Mouse (Mus musculus): Measurements from ENCODE around the gene Adam17. TPM values are rescaled to one million over a fixed set of nuclear protein-coding genes. Genes with fewer than 3 reads are reported as not detected.

The Adam17 gene
- polyA plus RNA-seq, 1 experiment from 2014 or later = 44.4 TPM

DNA sequence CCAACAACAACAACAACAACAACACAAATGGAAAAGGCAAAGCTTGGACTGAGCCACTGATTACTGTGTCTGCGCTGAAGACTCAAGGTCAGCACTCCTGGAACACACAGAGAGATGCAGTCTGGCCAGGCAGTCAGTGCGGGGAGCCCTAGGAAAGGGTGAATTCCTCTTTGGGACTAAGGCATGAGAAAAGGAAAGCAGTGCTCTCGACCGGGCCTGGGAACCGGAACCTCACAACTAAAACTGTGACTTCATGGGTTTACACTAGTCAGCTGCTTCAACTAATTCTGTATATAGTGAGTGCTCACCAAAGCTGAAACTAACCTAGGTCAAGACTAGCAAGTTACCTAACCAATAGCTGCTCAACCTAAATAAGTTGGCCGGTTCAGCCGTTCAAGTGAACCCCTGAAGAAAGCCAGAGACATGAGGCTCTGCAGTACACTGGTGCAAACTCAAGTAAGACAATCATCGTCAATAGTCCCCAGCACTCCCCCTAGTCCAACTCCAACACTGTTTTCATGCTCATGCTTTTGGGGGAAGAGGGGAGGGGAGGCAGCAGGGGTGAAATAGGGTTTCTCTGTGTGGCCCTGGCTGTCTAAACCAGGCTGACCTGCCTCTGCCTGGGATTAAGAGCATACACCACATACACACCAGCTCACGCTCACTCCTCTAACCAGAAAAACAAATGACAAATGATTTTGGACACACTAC is 4.9 kb downstream of the Adam17 start:
- no peak overlapping the region for H3K27ac ChIP-seq (replicated peaks; ENCODE audit: low read depth, low read length)
- WGBS = 95% methylated on average over 9 of the region's 9 CpGs
- no peak overlapping the region for H3K4me3 ChIP-seq (ENCODE audit: low read depth, low read length)
- H3K27me3 ChIP-seq (ENCODE audit: control insufficient read depth, insufficient read depth, low read length) = no peaks in the 10 kb centered on the region
- no peaks in the 10 kb centered on the region for H3K4me1 ChIP-seq (ENCODE audit: control insufficient read depth, insufficient read depth, low read length)
- H3K9ac ChIP-seq (ENCODE audit: low read length) = no peak overlapping the region
- H3K9me3 ChIP-seq (ENCODE audit: control insufficient read depth, low read length) = no peaks in the 10 kb centered on the region
- DNase-seq (ENCODE audit: low spot score) (no peak), ATAC-seq (ENCODE audit: insufficient number of reproducible peaks, low FRiP score, low TSS enrichment, low read depth) (no peak)
- H3K4me2 ChIP-seq (ENCODE audit: low read depth, severe bottlenecking) = no peak overlapping the region
- H3K36me3 ChIP-seq (ENCODE audit: control insufficient read depth, insufficient read depth, low read length) = no peaks in the 10 kb centered on the region

DNA sequence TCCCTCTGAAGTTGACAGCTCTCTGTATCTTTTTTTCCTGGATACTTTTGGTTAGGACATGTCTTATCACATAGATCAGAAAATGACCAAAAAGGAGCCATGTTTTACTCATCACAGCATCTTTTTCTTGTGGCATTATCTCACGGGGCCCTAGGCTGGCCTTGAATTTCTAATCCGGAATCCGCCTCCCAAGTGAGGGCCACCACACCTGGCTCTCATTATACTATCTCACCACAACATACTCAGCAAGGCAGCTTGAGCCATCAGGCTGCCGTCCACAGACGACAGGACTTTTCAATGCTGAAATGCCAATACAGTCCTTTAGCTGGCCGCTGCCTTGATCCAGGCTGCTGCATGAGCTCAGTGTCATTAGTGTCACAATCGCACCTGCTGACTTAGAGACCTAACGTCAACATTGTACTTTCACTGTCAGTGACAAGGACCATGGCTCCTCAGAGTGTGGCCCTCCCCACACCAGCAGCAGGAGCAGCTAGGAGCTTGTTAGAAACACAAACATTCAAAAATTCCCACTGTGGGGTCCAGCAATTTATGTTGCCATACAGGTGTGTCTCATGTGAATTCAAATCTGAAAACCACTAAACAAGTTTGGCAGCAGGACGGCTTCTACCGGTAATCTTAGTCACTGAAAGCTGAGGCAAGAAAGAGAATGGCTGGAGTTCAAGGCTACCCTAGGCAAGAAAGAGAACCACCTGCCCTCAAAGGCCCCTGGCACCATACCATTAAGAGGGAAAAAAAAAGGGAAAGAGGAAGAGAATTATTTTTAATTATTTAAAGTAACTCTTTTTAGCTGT is 8.6 kb downstream of the Adam17 start:
- ATAC-seq (ENCODE audit: insufficient number of reproducible peaks, low FRiP score, low TSS enrichment, low read depth) = no peak
- Histone ChIP-seq H3K9me3 (ENCODE audit: control insufficient read depth, low read length) (no peaks in the 10 kb centered on the region), H3K4me2 (ENCODE audit: low read depth, severe bottlenecking) (no peak overlapping the region), H3K27ac (replicated peaks; ENCODE audit: low read depth, low read length) (no peak overlapping the region), H3K9ac (ENCODE audit: low read length) (no peak overlapping the region), H3K36me3 (ENCODE audit: control insufficient read depth, insufficient read depth, low read length) (no peaks in the 10 kb centered on the region), H3K27me3 (ENCODE audit: control insufficient read depth, insufficient read depth, low read length) (no peaks in the 10 kb centered on the region), H3K4me1 (ENCODE audit: control insufficient read depth, insufficient read depth, low read length) (no peaks in the 10 kb centered on the region), H3K4me3 (ENCODE audit: low read depth, low read length) (no peak overlapping the region)
- DNase-seq (ENCODE audit: low spot score) = no peak
- 70% methylated on average over 10 of the region's 10 CpGs for WGBS

DNA sequence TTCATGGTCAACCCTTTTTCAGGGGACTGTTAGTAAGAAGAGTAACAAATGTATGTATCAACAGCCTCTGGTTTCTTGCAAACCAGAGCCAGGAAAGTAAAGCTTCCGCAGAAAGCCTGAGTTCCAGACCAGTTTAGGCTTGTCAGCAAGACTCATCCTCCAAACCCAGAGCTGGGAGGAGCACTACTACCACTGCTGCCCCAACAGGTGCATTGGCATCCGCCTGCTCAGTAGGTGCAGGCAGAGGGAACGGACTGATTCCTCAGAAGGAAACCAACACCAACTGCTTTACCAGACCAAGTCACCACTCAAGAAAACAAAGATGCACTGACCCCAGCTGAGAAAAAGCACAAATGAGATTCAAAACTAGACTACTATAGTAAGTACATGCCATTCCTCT is 10.2 kb downstream of the Adam17 start:
- 96% methylated on average over 3 of the region's 3 CpGs for WGBS
- H3K9me3 ChIP-seq (ENCODE audit: control insufficient read depth, low read length) = no peaks in the 10 kb centered on the region
- DNase-seq (ENCODE audit: low spot score) (no peak), ATAC-seq (ENCODE audit: insufficient number of reproducible peaks, low FRiP score, low TSS enrichment, low read depth) (no peak)
- no peak overlapping the region for H3K4me2 ChIP-seq (ENCODE audit: low read depth, severe bottlenecking)
- no peaks in the 10 kb centered on the region for H3K27me3 ChIP-seq (ENCODE audit: control insufficient read depth, insufficient read depth, low read length)
- no peak overlapping the region for H3K9ac ChIP-seq (ENCODE audit: low read length)
- no peak overlapping the region for H3K4me3 ChIP-seq (ENCODE audit: low read depth, low read length)
- no peaks in the 10 kb centered on the region for H3K4me1 ChIP-seq (ENCODE audit: control insufficient read depth, insufficient read depth, low read length)
- no peak overlapping the region for H3K27ac ChIP-seq (replicated peaks; ENCODE audit: low read depth, low read length)
- H3K36me3 ChIP-seq (ENCODE audit: control insufficient read depth, insufficient read depth, low read length) = no peaks in the 10 kb centered on the region

GRCm38 (mm10) chr12:21362686-21363085 is 10.7 kb downstream of the Adam17 start:
- DNase-seq (ENCODE audit: low spot score) = no peak
- H3K4me1 ChIP-seq (ENCODE audit: control insufficient read depth, insufficient read depth, low read length) = no peaks in the 10 kb centered on the region
- no peak overlapping the region for H3K9ac ChIP-seq (ENCODE audit: low read length)
- H3K9me3 ChIP-seq (ENCODE audit: control insufficient read depth, low read length) = no peaks in the 10 kb centered on the region
- WGBS = 89% methylated on average over 2 of the region's 2 CpGs
- no peaks in the 10 kb centered on the region for H3K27me3 ChIP-seq (ENCODE audit: control insufficient read depth, insufficient read depth, low read length)
- ATAC-seq (ENCODE audit: insufficient number of reproducible peaks, low FRiP score, low TSS enrichment, low read depth) = no peak
- no peaks in the 10 kb centered on the region for H3K36me3 ChIP-seq (ENCODE audit: control insufficient read depth, insufficient read depth, low read length)
- no peak overlapping the region for H3K4me2 ChIP-seq (ENCODE audit: low read depth, severe bottlenecking)
- no peak overlapping the region for H3K27ac ChIP-seq (replicated peaks; ENCODE audit: low read depth, low read length)
- no peak overlapping the region for H3K4me3 ChIP-seq (ENCODE audit: low read depth, low read length)

DNA sequence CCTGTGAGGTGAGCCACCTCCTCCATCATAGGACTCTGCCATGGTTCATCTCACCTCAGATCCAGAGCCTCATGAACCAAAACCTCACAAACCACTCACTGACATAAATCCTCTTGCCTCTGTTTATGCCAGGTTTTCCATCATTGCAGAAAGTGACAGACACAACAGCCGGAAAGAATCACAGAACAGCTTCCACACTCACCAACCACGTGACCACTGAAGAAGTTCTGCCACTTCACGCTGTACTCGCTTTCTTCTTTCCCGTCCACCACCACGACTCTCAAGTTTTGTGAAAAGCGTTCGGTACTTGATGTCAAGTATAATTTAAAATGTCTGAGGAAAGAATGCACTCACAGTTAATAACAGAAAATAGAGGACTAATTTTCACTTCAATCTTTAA is 19.8 kb downstream of the Adam17 start:
- Histone ChIP-seq H3K4me2 (ENCODE audit: low read depth, severe bottlenecking) (no peak overlapping the region), H3K4me3 (ENCODE audit: low read depth, low read length) (no peak overlapping the region), H3K36me3 (ENCODE audit: control insufficient read depth, insufficient read depth, low read length) (peaks cover 23% of the 10 kb centered on the region; the same call in 1 of the 2 replicates), H3K27me3 (ENCODE audit: control insufficient read depth, insufficient read depth, low read length) (no peaks in the 10 kb centered on the region), H3K4me1 (ENCODE audit: control insufficient read depth, insufficient read depth, low read length) (no peaks in the 10 kb centered on the region), H3K9ac (ENCODE audit: low read length) (no peak overlapping the region), H3K9me3 (ENCODE audit: control insufficient read depth, low read length) (no peaks in the 10 kb centered on the region; the same call in 1 of the 2 replicates), H3K27ac (replicated peaks; ENCODE audit: low read depth, low read length) (no peak overlapping the region)
- 96% methylated on average over 8 of the region's 8 CpGs for WGBS
- DNase-seq (ENCODE audit: low spot score) = no peak
- no peak for ATAC-seq (ENCODE audit: insufficient number of reproducible peaks, low FRiP score, low TSS enrichment, low read depth)

GRCm38 (mm10) chr12:21350113-21350876 is 23.1 kb downstream of the Adam17 start:
- Histone ChIP-seq H3K4me3 (ENCODE audit: low read depth, low read length) (no peak overlapping the region), H3K4me1 (ENCODE audit: control insufficient read depth, insufficient read depth, low read length) (no peaks in the 10 kb centered on the region), H3K27ac (replicated peaks; ENCODE audit: low read depth, low read length) (no peak overlapping the region), H3K36me3 (ENCODE audit: control insufficient read depth, insufficient read depth, low read length) (peaks cover 23% of the 10 kb centered on the region; the same call in 1 of the 2 replicates), H3K9ac (ENCODE audit: low read length) (no peak overlapping the region), H3K27me3 (ENCODE audit: control insufficient read depth, insufficient read depth, low read length) (no peaks in the 10 kb centered on the region), H3K4me2 (ENCODE audit: low read depth, severe bottlenecking) (no peak overlapping the region), H3K9me3 (ENCODE audit: control insufficient read depth, low read length) (no peaks in the 10 kb centered on the region; the same call in 1 of the 2 replicates)
- WGBS = 87% methylated on average over 7 of the region's 7 CpGs
- no peak for DNase-seq (ENCODE audit: low spot score)
- no peak for ATAC-seq (ENCODE audit: insufficient number of reproducible peaks, low FRiP score, low TSS enrichment, low read depth)

DNA sequence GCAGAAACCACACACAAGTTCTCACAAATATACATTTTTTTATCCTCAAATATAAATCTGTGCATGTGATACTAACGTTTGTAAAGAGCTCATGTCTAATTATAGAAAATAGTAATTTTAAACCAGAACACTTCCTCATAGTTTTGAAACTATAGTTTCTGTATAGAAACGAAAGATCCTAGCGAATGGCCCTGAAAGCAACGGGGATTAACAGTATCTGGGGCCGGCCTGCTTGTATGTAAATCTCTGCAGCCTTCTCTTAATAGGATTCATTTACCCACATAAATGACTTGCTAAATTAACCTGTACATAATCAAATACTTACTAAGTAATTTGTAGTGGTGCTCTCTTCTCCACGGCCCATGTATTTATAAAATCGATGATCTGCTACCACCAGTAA is 26.5 kb downstream of the Adam17 start:
- H3K4me1 ChIP-seq (ENCODE audit: control insufficient read depth, insufficient read depth, low read length) = no peaks in the 10 kb centered on the region
- H3K4me3 ChIP-seq (ENCODE audit: low read depth, low read length) = no peak overlapping the region
- no peak for DNase-seq (ENCODE audit: low spot score)
- H3K4me2 ChIP-seq (ENCODE audit: low read depth, severe bottlenecking) = no peak overlapping the region
- no peaks in the 10 kb centered on the region for H3K27me3 ChIP-seq (ENCODE audit: control insufficient read depth, insufficient read depth, low read length)
- H3K9me3 ChIP-seq (ENCODE audit: control insufficient read depth, low read length) = no peaks in the 10 kb centered on the region; the same call in 1 of the 2 replicates
- ATAC-seq (ENCODE audit: insufficient number of reproducible peaks, low FRiP score, low TSS enrichment, low read depth) = no peak
- H3K27ac ChIP-seq (replicated peaks; ENCODE audit: low read depth, low read length) = no peak overlapping the region
- H3K9ac ChIP-seq (ENCODE audit: low read length) = no peak overlapping the region
- peaks cover 14% of the 10 kb centered on the region; the same call in 1 of the 2 replicates for H3K36me3 ChIP-seq (ENCODE audit: control insufficient read depth, insufficient read depth, low read length)
- 91% methylated on average over 7 of the region's 7 CpGs for WGBS

GRCm38 (mm10) chr12:21340674-21341073 is 32.8 kb downstream of the Adam17 start:
- ATAC-seq (ENCODE audit: insufficient number of reproducible peaks, low FRiP score, low TSS enrichment, low read depth) = no peak

More at GRCm38 (mm10) chr12:21340674-21341073, 32.8 kb downstream of the Adam17 start:
- DNase-seq (ENCODE audit: low spot score) = no peak
- Histone ChIP-seq H3K9ac (ENCODE audit: low read length) (no peak overlapping the region), H3K4me1 (ENCODE audit: control insufficient read depth, insufficient read depth, low read length) (no peaks in the 10 kb centered on the region), H3K27ac (replicated peaks; ENCODE audit: low read depth, low read length) (no peak overlapping the region), H3K36me3 (ENCODE audit: control insufficient read depth, insufficient read depth, low read length) (peaks cover 5% of the 10 kb centered on the region; the same call in 1 of the 2 replicates), H3K4me3 (ENCODE audit: low read depth, low read length) (no peak overlapping the region), H3K4me2 (ENCODE audit: low read depth, severe bottlenecking) (no peak overlapping the region), H3K9me3 (ENCODE audit: control insufficient read depth, low read length) (no peaks in the 10 kb centered on the region), H3K27me3 (ENCODE audit: control insufficient read depth, insufficient read depth, low read length) (no peaks in the 10 kb centered on the region)
- WGBS = 97% methylated on average over 5 of the region's 5 CpGs
